Mouse (Mus musculus) MEL (cell line): ENCODE data around the gene Uqcc1. TPM values are rescaled to one million over a fixed set of nuclear protein-coding genes. Genes with fewer than 3 reads are reported as not detected.

Experiments used
- DNase-seq: peaks from one replicate; pipeline ENCODE4 v3.0.0; 2011; ENCODE audit warnings: low read depth, low spot score
- H3K27ac ChIP-seq: 2 replicates; pipeline ENCODE4 v1.5.1; 2012; ENCODE audit warnings: low read depth, mild to moderate bottlenecking, control low read depth, low read length, moderate library complexity; ENCODE audit not compliant: control insufficient read depth
- H3K27me3 ChIP-seq, 2 experiments: fragments of 150-350 bp in 1 of 2; sonication (generic) in 1 of 2; 2 replicates each; pipeline ENCODE4 v1.6.1; 2012; ENCODE audit warnings: low read length in 2 of 2, mild to moderate bottlenecking in 2 of 2, improper control_type of control experiment in 1 of 2, moderate library complexity in 1 of 2; ENCODE audit not compliant: insufficient read depth in 2 of 2, control insufficient read depth in 1 of 2
- H3K36me3 ChIP-seq, 2 experiments: 2 replicates each; pipeline ENCODE4 v1.6.1; 2012 to 2014; ENCODE audit warnings: low read length in 2 of 2, improper control_type of control experiment in 1 of 2, inconsistent platforms in 1 of 2, mild to moderate bottlenecking in 1 of 2; ENCODE audit not compliant: insufficient read depth in 2 of 2, control insufficient read depth in 1 of 2
- H3K4me1 ChIP-seq, 2 experiments: fragments of 150-350 bp in 1 of 2; sonication (generic) in 1 of 2; 2 replicates each; pipeline ENCODE4 v1.6.1; 2012; ENCODE audit warnings: low read length in 2 of 2, improper control_type of control experiment in 1 of 2, mild to moderate bottlenecking in 1 of 2; ENCODE audit not compliant: insufficient read depth in 2 of 2, control insufficient read depth in 1 of 2
- H3K4me3 ChIP-seq, 2 experiments: fragments of 150-350 bp in 1 of 2; sonication (generic) in 1 of 2; 2 replicates each; pipeline ENCODE4 v1.5.1; 2012; ENCODE audit warnings: low read depth in 2 of 2, low read length in 2 of 2, mild to moderate bottlenecking in 2 of 2, moderate library complexity in 2 of 2, control low read depth in 1 of 2, improper control_type of control experiment in 1 of 2; ENCODE audit not compliant: control insufficient read depth in 1 of 2, insufficient read depth in 1 of 2
- H3K79me2 ChIP-seq: 2 replicates; pipeline ENCODE4 v1.6.1; 2012; ENCODE audit warnings: mild to moderate bottlenecking, low read length, moderate library complexity; ENCODE audit not compliant: control insufficient read depth, poor library complexity, insufficient read depth
- H3K9ac ChIP-seq: 2 replicates; pipeline ENCODE4 v1.6.1; 2012; ENCODE audit warnings: low read depth, mild to moderate bottlenecking, control low read depth, low read length, moderate library complexity; ENCODE audit not compliant: control insufficient read depth, poor library complexity, severe bottlenecking
- H3K9me3 ChIP-seq: fragments of 150-350 bp; sonication (generic); replicated peaks from 2 replicates; pipeline ENCODE4 v1.6.1; 2012; ENCODE audit warnings: mild to moderate bottlenecking, low read length, improper control_type of control experiment, moderate library complexity; ENCODE audit not compliant: insufficient read depth
- BHLHE40 ChIP-seq: IDR thresholded peaks from 2 replicates; pipeline ENCODE4 v1.6.1; 2012; ENCODE audit warnings: low read depth, mild to moderate bottlenecking, inconsistent platforms, low read length, improper control_type of control experiment, borderline replicate concordance
- CHD2 ChIP-seq: IDR thresholded peaks from 2 replicates; pipeline ENCODE4 v1.6.1; 2011; ENCODE audit warnings: low read length, improper control_type of control experiment
- CTCF ChIP-seq, 3 experiments: IDR thresholded peaks in 2 of 3; conservative IDR thresholded peaks in 1 of 3; 2 replicates each; pipeline ENCODE4 v1.5.1; 2011 to 2012; ENCODE audit warnings: low read length in 3 of 3, low read depth in 2 of 3, mild to moderate bottlenecking in 2 of 3, improper control_type of control experiment in 1 of 3, inconsistent platforms in 1 of 3, mixed read lengths in 1 of 3, moderate library complexity in 1 of 3; ENCODE audit not compliant: control insufficient read depth in 1 of 3, insufficient read depth in 1 of 3, poor library complexity in 1 of 3, severe bottlenecking in 1 of 3
- E2F4 ChIP-seq: IDR thresholded peaks from 2 replicates; pipeline ENCODE4 v1.6.1; 2011; ENCODE audit warnings: low read depth, low read length, improper control_type of control experiment, borderline replicate concordance
- ELF1 ChIP-seq: IDR thresholded peaks from 2 replicates; pipeline ENCODE4 v1.6.1; 2014; ENCODE audit warnings: low read depth, mild to moderate bottlenecking, inconsistent platforms, low read length, improper control_type of control experiment, moderate library complexity
- EP300 ChIP-seq, 2 experiments: IDR thresholded peaks; 2 replicates each; pipeline ENCODE4 v1.6.1; 2011; ENCODE audit warnings: improper control_type of control experiment in 2 of 2, low read length in 2 of 2, low read depth in 1 of 2, mild to moderate bottlenecking in 1 of 2
- ETS1 ChIP-seq: IDR thresholded peaks from 2 replicates; pipeline ENCODE4 v1.6.1; 2012; ENCODE audit warnings: low read depth, mild to moderate bottlenecking, inconsistent platforms, low read length, improper control_type of control experiment, moderate library complexity
- GABPA ChIP-seq: IDR thresholded peaks from 2 replicates; pipeline ENCODE4 v1.6.1; 2012; ENCODE audit warnings: low read depth, mild to moderate bottlenecking, inconsistent platforms, low read length, improper control_type of control experiment, moderate library complexity
- GATA1 ChIP-seq: IDR thresholded peaks from 2 replicates; pipeline ENCODE4 v1.6.1; 2011; ENCODE audit warnings: low read depth, low read length, improper control_type of control experiment
- HCFC1 ChIP-seq: IDR thresholded peaks from 2 replicates; pipeline ENCODE4 v1.6.1; 2012; ENCODE audit warnings: low read depth, mild to moderate bottlenecking, inconsistent platforms, low read length, improper control_type of control experiment, moderate library complexity
- JUND ChIP-seq: IDR thresholded peaks from 2 replicates; pipeline ENCODE4 v1.6.1; 2011; ENCODE audit warnings: low read depth, mild to moderate bottlenecking, improper control_type of control experiment, low read length
- KAT2A ChIP-seq: conservative IDR thresholded peaks from 2 replicates; pipeline ENCODE4 v1.6.1; 2012; ENCODE audit warnings: low read depth, low read length, improper control_type of control experiment, inconsistent platforms
- MAFK ChIP-seq: IDR thresholded peaks from 2 replicates; pipeline ENCODE4 v1.6.1; 2011; ENCODE audit warnings: low read depth, mild to moderate bottlenecking, low read length, improper control_type of control experiment, borderline replicate concordance
- MAX ChIP-seq: IDR thresholded peaks from 2 replicates; pipeline ENCODE4 v1.6.1; 2011; ENCODE audit warnings: low read length, improper control_type of control experiment
- MAZ ChIP-seq: IDR thresholded peaks from 2 replicates; pipeline ENCODE4 v1.6.1; 2012; ENCODE audit warnings: low read depth, mild to moderate bottlenecking, inconsistent platforms, low read length, improper control_type of control experiment
- MEF2A ChIP-seq: IDR thresholded peaks from 2 replicates; pipeline ENCODE4 v1.6.1; 2014; ENCODE audit warnings: low read depth, mild to moderate bottlenecking, inconsistent platforms, low read length, improper control_type of control experiment; ENCODE audit not compliant: poor library complexity, insufficient replicate concordance, severe bottlenecking; ENCODE audit errors: extremely low read depth
- MXI1 ChIP-seq: IDR thresholded peaks from 2 replicates; pipeline ENCODE4 v1.6.1; 2011; ENCODE audit warnings: mild to moderate bottlenecking, low read depth, low read length, improper control_type of control experiment
- MYB ChIP-seq: IDR thresholded peaks from 2 replicates; pipeline ENCODE4 v1.6.1; 2011; ENCODE audit warnings: mild to moderate bottlenecking, low read depth, low read length, improper control_type of control experiment
- NELFE ChIP-seq: IDR thresholded peaks from 2 replicates; pipeline ENCODE4 v1.6.1; 2011; ENCODE audit warnings: low read depth, low read length, improper control_type of control experiment
- NRF1 ChIP-seq: IDR thresholded peaks from 2 replicates; pipeline ENCODE4 v1.6.1; 2014; ENCODE audit warnings: low read depth, mild to moderate bottlenecking, inconsistent platforms, low read length, improper control_type of control experiment, moderate library complexity; ENCODE audit not compliant: poor library complexity, insufficient read depth, severe bottlenecking
- POLR2A ChIP-seq, 2 experiments: IDR thresholded peaks; 2 replicates each; pipeline ENCODE4 v1.6.1; 2011 to 2012; ENCODE audit warnings: low read length in 2 of 2, mild to moderate bottlenecking in 2 of 2, control low read depth in 1 of 2, improper control_type of control experiment in 1 of 2, low read depth in 1 of 2, moderate library complexity in 1 of 2; ENCODE audit not compliant: control insufficient read depth in 1 of 2, insufficient read depth in 1 of 2, poor library complexity in 1 of 2
- POLR2AphosphoS2 ChIP-seq: IDR thresholded peaks from 2 replicates; pipeline ENCODE4 v1.6.1; 2011; ENCODE audit warnings: low read length, improper control_type of control experiment
- RAD21 ChIP-seq: IDR thresholded peaks from 2 replicates; pipeline ENCODE4 v1.6.1; 2011; ENCODE audit warnings: mild to moderate bottlenecking, low read depth, low read length, improper control_type of control experiment
- RCOR1 ChIP-seq: IDR thresholded peaks from 2 replicates; pipeline ENCODE4 v1.6.1; 2012; ENCODE audit warnings: low read depth, mild to moderate bottlenecking, inconsistent platforms, low read length, improper control_type of control experiment
- SMC3 ChIP-seq: IDR thresholded peaks from 2 replicates; pipeline ENCODE4 v1.6.1; 2011; ENCODE audit warnings: low read depth, low read length, improper control_type of control experiment
- TAL1 ChIP-seq: IDR thresholded peaks from 2 replicates; pipeline ENCODE4 v1.6.1; 2012; ENCODE audit warnings: mild to moderate bottlenecking, inconsistent platforms, low read length, moderate library complexity, mixed read lengths
- TBP ChIP-seq: IDR thresholded peaks from 2 replicates; pipeline ENCODE4 v1.8.0; 2011; ENCODE audit warnings: low read depth, low read length, improper control_type of control experiment
- TCF12 ChIP-seq: IDR thresholded peaks from 2 replicates; pipeline ENCODE4 v1.6.1; 2014; ENCODE audit warnings: low read depth, mild to moderate bottlenecking, inconsistent platforms, low read length, improper control_type of control experiment, moderate library complexity
- UBTF ChIP-seq: IDR thresholded peaks from 2 replicates; pipeline ENCODE4 v1.6.1; 2012; ENCODE audit warnings: low read depth, mild to moderate bottlenecking, inconsistent platforms, low read length, improper control_type of control experiment, moderate library complexity, borderline replicate concordance; ENCODE audit not compliant: insufficient read depth
- USF2 ChIP-seq, 2 experiments: IDR thresholded peaks; 2 replicates each; pipeline ENCODE4 v1.6.1; 2011 to 2012; ENCODE audit warnings: improper control_type of control experiment in 2 of 2, low read length in 2 of 2, borderline replicate concordance in 1 of 2, inconsistent platforms in 1 of 2, low read depth in 1 of 2, mild to moderate bottlenecking in 1 of 2; ENCODE audit not compliant: insufficient read depth in 1 of 2
- ZC3H11A ChIP-seq: IDR thresholded peaks from 2 replicates; pipeline ENCODE4 v1.6.1; 2012; ENCODE audit warnings: low read depth, mild to moderate bottlenecking, inconsistent platforms, low read length, improper control_type of control experiment
- ZKSCAN1 ChIP-seq: IDR thresholded peaks from 2 replicates; pipeline ENCODE4 v1.6.1; 2012; ENCODE audit warnings: low read depth, mild to moderate bottlenecking, inconsistent platforms, low read length, improper control_type of control experiment, moderate library complexity
- ZMIZ1 ChIP-seq: IDR thresholded peaks from 2 replicates; pipeline ENCODE4 v1.6.1; 2012; ENCODE audit warnings: low read depth, mild to moderate bottlenecking, inconsistent platforms, low read length, improper control_type of control experiment, moderate library complexity
- ZNF384 ChIP-seq: IDR thresholded peaks from 2 replicates; pipeline ENCODE4 v1.6.1; 2012; ENCODE audit warnings: low read depth, mild to moderate bottlenecking, inconsistent platforms, low read length, improper control_type of control experiment
- polyA plus RNA-seq, 2 experiments: library from polyadenylated mRNA; stranded (reverse) in 1 of 2; unstranded in 1 of 2; fragments of >175 nt in 1 of 2; fragments of >200 nt in 1 of 2; gene quantifications; 2 replicates each; pipeline versions ENCODE4 v1.2.1 to v1.2.4; 2012; ENCODE audit warnings: low replicate concordance in 2 of 2, low read depth in 1 of 2; ENCODE audit not compliant: insufficient read length in 2 of 2, insufficient read depth in 1 of 2, missing spikeins in 1 of 2
- total RNA-seq: library from RNA; depleted of rRNA; stranded (reverse); fragments of 300-350 nt; gene quantifications from 2 replicates; pipeline ENCODE4 v1.2.3, GENCODE M21; 2012; rRNA removed

The Uqcc1 gene
- total RNA-seq (83.1 and 87.1 TPM in 2 replicates), polyA plus RNA-seq (10 to 100 TPM in 1 of 2 experiments, not detected in 1; 61.0 TPM)

- H3K9me3 ChIP-seq = no peaks in the 10 kb centered on the region
- DNase-seq = peak; percentile 98
- no peaks in the 10 kb centered on the region for H3K27me3 ChIP-seq
- H3K27ac ChIP-seq = peak within 1 kb of the TSS; percentile 98
- H3K4me1 ChIP-seq = peaks cover 3 to 17% of the 10 kb centered on the region in 2 experiments; a peak in 3 of 4 replicates
- H3K36me3 ChIP-seq = peaks cover 0 to 19% of the 10 kb centered on the region in 2 experiments; a peak in 2 of 4 replicates
- H3K4me3 ChIP-seq = peak within 1 kb of the TSS; percentile 85 to 92
- peak within 1 kb of the TSS; percentile 82 for H3K9ac ChIP-seq
- H3K79me2 ChIP-seq = peaks cover 39% of the 10 kb centered on the region
- TF ChIP-seq TAL1 (no peak), NELFE (peak; percentile 92), MEF2A (no peak), EP300 (IDR thresholded peaks at IDR 0.05; ENCODE audit: low read depth in 1 of 2, low read length in 2 of 2) (peak in 1 of 2 experiments; percentile 21; a peak in 1 of 4 replicates), NRF1 (peak; percentile 80), ZKSCAN1 (no peak), RCOR1 (no peak), MAX (peak; percentile 78), USF2 (IDR thresholded peaks at IDR 0.05; ENCODE audit: borderline replicate concordance in 1 of 2, insufficient read depth in 1 of 2, low read depth in 1 of 2, low read length in 2 of 2) (no peak), MAFK (no peak), POLR2A (IDR thresholded peaks at IDR 0.05; ENCODE audit: control insufficient read depth in 1 of 2, insufficient read depth in 1 of 2, low read depth in 1 of 2, low read length in 2 of 2, poor library complexity in 1 of 2) (peak; percentile 83 to 93), MXI1 (peak; percentile 95), GABPA (no peak), CTCF (IDR thresholded peaks at IDR 0.05 in 2 of 3, conservative IDR thresholded peaks at IDR 0.05 in 1 of 3; ENCODE audit: control insufficient read depth in 1 of 3, insufficient read depth in 1 of 3, low read depth in 2 of 3, low read length in 3 of 3, poor library complexity in 1 of 3, severe bottlenecking in 1 of 3) (no peak), ZNF384 (no peak), SMC3 (no peak), RAD21 (no peak), TCF12 (no peak; the same call in 1 of the 2 replicates), BHLHE40 (peak; percentile 51; the same call in 1 of the 2 replicates), POLR2AphosphoS2 (peak; percentile 94), KAT2A (no peak; the same call in 1 of the 2 replicates), CHD2 (0 out of 2 replicates have a peak, but pooled peaks have one; percentile 49), TBP (peak; percentile 82), E2F4 (no peak), ZC3H11A (no peak), MAZ (peak; percentile 61; the same call in 1 of the 2 replicates), MYB (peak; percentile 79), HCFC1 (peak; percentile 91), ELF1 (peak; percentile 86), GATA1 (no peak), JUND (no peak), UBTF (no peak), ZMIZ1 (peak; percentile 63; the same call in 1 of the 2 replicates), ETS1 (peak; percentile 3; the same call in 1 of the 2 replicates)
Observed at GRCm38 (mm10) chr2:155929531-155930442, at the start of gene Uqcc1. TSS of gene Uqcc1 (minus strand) at chr2:155930310.
